Mouse (Mus musculus) C2C12 (cell line): Measurements from ENCODE around the gene AL607142.1. TPM values are rescaled to one million over a fixed set of nuclear protein-coding genes. Genes with fewer than 3 reads are reported as not detected.

Experiments used
- H3K27me3 ChIP-seq: one replicate; pipeline ENCODE4 v1.6.1; 2011; ENCODE audit not compliant: control insufficient read depth, insufficient read depth, insufficient read length
- H3K36me3 ChIP-seq: one replicate; pipeline ENCODE4 v1.6.1; 2011; ENCODE audit not compliant: control insufficient read depth, insufficient read depth
- H3K4me3 ChIP-seq: one replicate; pipeline ENCODE4 v1.5.1; 2011; ENCODE audit warnings: mild to moderate bottlenecking, control low read depth; ENCODE audit not compliant: poor library complexity, insufficient read depth, severe bottlenecking
- H3K79me2 ChIP-seq: one replicate; pipeline ENCODE4 v1.6.1; 2011; ENCODE audit not compliant: control insufficient read depth, insufficient read depth
- H3K79me3 ChIP-seq: one replicate; pipeline ENCODE4 v1.6.1; 2011; ENCODE audit warnings: low read depth, control low read depth
- H3ac ChIP-seq: one replicate; pipeline ENCODE3; 2011; ENCODE audit warnings: low read depth; ENCODE audit not compliant: control insufficient read depth, insufficient read length
- CEBPB ChIP-seq: IDR thresholded peaks from one replicate; pipeline ENCODE4 v1.6.1; 2011; ENCODE audit warnings: low read depth, mild to moderate bottlenecking, control low read depth, moderate library complexity
- CTCF ChIP-seq: IDR thresholded peaks from one replicate; pipeline ENCODE4 v1.5.1; 2011; ENCODE audit not compliant: control insufficient read depth, insufficient read depth, insufficient read length
- FOSL1 ChIP-seq: IDR thresholded peaks from one replicate; pipeline ENCODE4 v1.8.0; 2011; ENCODE audit warnings: mild to moderate bottlenecking, low read length; ENCODE audit not compliant: poor library complexity, insufficient read depth, severe bottlenecking
- MAX ChIP-seq: IDR thresholded peaks from one replicate; pipeline ENCODE4 v1.6.1; 2011; ENCODE audit warnings: mild to moderate bottlenecking, control low read depth
- MYOD1 ChIP-seq: IDR thresholded peaks from one replicate; pipeline ENCODE4 v1.6.1; 2011; ENCODE audit warnings: low read depth; ENCODE audit not compliant: control insufficient read depth, insufficient read length
- MYOG ChIP-seq: IDR thresholded peaks from one replicate; pipeline ENCODE4 v1.6.1; 2011; ENCODE audit not compliant: control insufficient read depth, insufficient read length; ENCODE audit errors: extremely low read depth
- USF1 ChIP-seq: IDR thresholded peaks from one replicate; pipeline ENCODE4 v1.6.1; 2011; ENCODE audit warnings: low read depth, mild to moderate bottlenecking, control low read depth, moderate library complexity
- polyA plus RNA-seq: library from polyadenylated mRNA; unstranded; fragments of >200 nt; fragmentation: generic; extraction: Trizol; gene quantifications from one replicate; pipeline ENCODE4 v1.2.1, GENCODE M21; 2012; ENCODE audit warnings: missing spikeins

Gene AL607142.1
- polyA plus RNA-seq, 1 experiment = not detected

GRCm38 (mm10) chr4:120127333-120127732 is 62.5 kb downstream of the AL607142.1 start:
- TF ChIP-seq MYOD1 (no peak), MAX (no peak), USF1 (no peak), CEBPB (no peak), MYOG (no peak), FOSL1 (no peak), CTCF (no peak)
- Histone ChIP-seq H3K36me3 (no peaks in the 10 kb centered on the region), H3K4me3 (no peak overlapping the region), H3K79me3 (no peaks in the 10 kb centered on the region), H3ac (no peak overlapping the region), H3K27me3 (no peaks in the 10 kb centered on the region), H3K79me2 (no peaks in the 10 kb centered on the region)

- Histone ChIP-seq H3K27me3 (no peaks in the 10 kb centered on the region), H3K4me3 (no peak overlapping the region), H3K79me3 (no peaks in the 10 kb centered on the region), H3K79me2 (no peaks in the 10 kb centered on the region), H3K36me3 (no peaks in the 10 kb centered on the region), H3ac (no peak overlapping the region)
- TF ChIP-seq USF1 (no peak), MYOG (no peak), MYOD1 (no peak), CEBPB (no peak), MAX (no peak), CTCF (no peak), FOSL1 (no peak)
These were observed 63.2 kb downstream of the AL607142.1 start for GRCm38 (mm10) chr4:120128033-120128432.

GRCm38 (mm10) chr4:120129233-120129885 is 64.6 kb downstream of the AL607142.1 start:
- Histone ChIP-seq H3K27me3 (no peaks in the 10 kb centered on the region), H3K79me2 (no peaks in the 10 kb centered on the region), H3K36me3 (no peaks in the 10 kb centered on the region), H3K4me3 (no peak overlapping the region), H3ac (no peak overlapping the region), H3K79me3 (no peaks in the 10 kb centered on the region)
- peak; percentile 65 for TF ChIP-seq CTCF
- no peak for TF ChIP-seq USF1

GRCm38 (mm10) chr4:120130926-120131325 is 66.1 kb downstream of the AL607142.1 start:
- no peaks in the 10 kb centered on the region for H3K27me3 ChIP-seq
- H3K4me3 ChIP-seq = no peak overlapping the region
- no peak overlapping the region for H3ac ChIP-seq
- H3K36me3 ChIP-seq = no peaks in the 10 kb centered on the region
- no peaks in the 10 kb centered on the region for H3K79me3 ChIP-seq
- TF ChIP-seq CEBPB (no peak), MAX (no peak), FOSL1 (no peak), CTCF (no peak), MYOG (no peak)
- H3K79me2 ChIP-seq = no peaks in the 10 kb centered on the region

- TF ChIP-seq CEBPB (no peak), MAX (no peak), MYOD1 (no peak), MYOG (no peak), FOSL1 (no peak), USF1 (no peak), CTCF (no peak)
These were observed 66.8 kb downstream of the AL607142.1 start for GRCm38 (mm10) chr4:120131441-120132220.

GRCm38 (mm10) chr4:120134223-120134622 is 69.4 kb downstream of the AL607142.1 start:
- no peak overlapping the region for H3ac ChIP-seq

More at GRCm38 (mm10) chr4:120131441-120132220, 66.8 kb downstream of the AL607142.1 start:
- Histone ChIP-seq H3ac (no peak overlapping the region), H3K79me2 (no peaks in the 10 kb centered on the region), H3K4me3 (no peak overlapping the region), H3K36me3 (no peaks in the 10 kb centered on the region), H3K27me3 (no peaks in the 10 kb centered on the region), H3K79me3 (no peaks in the 10 kb centered on the region)

More at GRCm38 (mm10) chr4:120134223-120134622, 69.4 kb downstream of the AL607142.1 start:
- no peaks in the 10 kb centered on the region for H3K79me2 ChIP-seq
- H3K36me3 ChIP-seq = no peaks in the 10 kb centered on the region
- no peaks in the 10 kb centered on the region for H3K79me3 ChIP-seq
- no peak for TF ChIP-seq USF1
- no peak for TF ChIP-seq FOSL1
- no peak for TF ChIP-seq CEBPB
- no peak for TF ChIP-seq MAX
- TF ChIP-seq MYOG = no peak
- TF ChIP-seq CTCF = no peak
- TF ChIP-seq MYOD1 = no peak
- no peak overlapping the region for H3K4me3 ChIP-seq
- H3K27me3 ChIP-seq = no peaks in the 10 kb centered on the region
